Mouse (Mus musculus): Measurements from ENCODE around the gene Map1s.

GRCm38 (mm10) chr8:70893656-70894384, 11.9 kb upstream of the Map1s start:
- TF ChIP-seq CTCF (IDR thresholded peaks at IDR 0.05; ENCODE audit: low read depth) (peak; percentile 88), EP300 (IDR thresholded peaks at IDR 0.05; ENCODE audit: low read depth) (no peak)

Measured in liver, embryonic 14.5 days (tissue).